Mouse (Mus musculus): Measurements from ENCODE around the gene Gm4307.
"Not testable (repeated sequence)": the region's sequence is repeated elsewhere in the genome, so short reads cannot be mapped to it uniquely, and the experiment has no call there.

- not testable (repeated sequence) for TF ChIP-seq CTCF (IDR thresholded peaks at IDR 0.05; ENCODE audit: borderline replicate concordance, extremely low read depth, insufficient read depth, insufficient read length); POLR2A (IDR thresholded peaks at IDR 0.05; ENCODE audit: borderline replicate concordance, extremely low read depth, insufficient read depth, insufficient read length, poor library complexity, severe bottlenecking)
These were observed at the start of gene Gm4307 for GRCm38 (mm10) chr10:100361038-100361437.

Data from brain, embryonic 14.5 days (tissue).